Comparison of ENCODE assay signal across 9 mouse cellular contexts in the genomic region with DNA sequence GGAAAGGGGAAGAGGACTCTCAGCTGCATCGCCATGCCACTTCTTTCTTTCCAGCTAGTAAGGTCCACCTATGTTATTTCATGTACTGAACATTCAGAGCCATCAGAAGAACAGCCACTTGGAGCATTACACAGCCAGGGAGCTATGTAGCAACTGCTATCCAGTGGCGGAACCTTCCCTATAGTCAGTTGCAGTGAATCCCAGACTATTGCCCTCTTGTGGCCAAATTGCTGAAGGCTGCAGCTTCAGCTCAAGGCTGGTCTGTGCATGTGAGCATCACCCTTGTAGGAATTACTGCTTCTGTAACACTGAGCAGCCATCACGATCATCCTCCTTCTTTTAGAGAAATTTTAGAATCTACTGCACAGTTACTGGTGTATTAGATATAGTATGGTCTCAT.
DNase-seq lines count a peak whose midpoint lies in the region; ATAC-seq and TF ChIP-seq lines count a peak whose summit lies in the region.
"Had no signal": no experiment of that assay in that cellular context is flagged by ENCODE, and none has a peak within 500 bp of the region (broad histone marks: within the 10 kb centered on the region; RNA-seq: fewer than 3 reads in every experiment).

No protein-coding gene starts in this region.

- no peak for ATAC-seq in limb, embryonic 14.5 days (ENCODE audit: low FRiP score, low read depth)
- ATAC-seq in neural tube, embryonic 12.5 days (ENCODE audit: low FRiP score, low read depth) = peak; percentile 65; the same call in 1 of the 2 replicates

- H3K4me1 ChIP-seq in cortical plate, adult 2 months (ENCODE audit: control insufficient read depth, insufficient read depth, low read length) = no peaks in the 10 kb centered on the region
- H3K4me1 ChIP-seq in limb, embryonic 14.5 days (ENCODE audit: control insufficient read depth, insufficient read depth, low read length) = no peaks in the 10 kb centered on the region
- H3K4me1 ChIP-seq in neural tube, embryonic 12.5 days = no peaks in the 10 kb centered on the region
- H3K4me1 ChIP-seq: megakaryocyte, embryonic 14.5 days had no signal

- 67% methylated on average over 3 of the region's 3 CpGs for WGBS in limb, embryonic 14.5 days
- WGBS in neural tube, embryonic 12.5 days = 70% methylated on average over 3 of the region's 3 CpGs

- TF ChIP-seq POLR2A in cortical plate, adult 2 months (IDR thresholded peaks at IDR 0.05; ENCODE audit: extremely low read depth, insufficient read depth, low read length) = no peak
- TF ChIP-seq POLR2A in limb, embryonic 14.5 days (IDR thresholded peaks at IDR 0.05; ENCODE audit: borderline replicate concordance, extremely low read depth, insufficient read depth, insufficient read length) = no peak

- peak; percentile 55 for TF ChIP-seq CTCF in cortical plate, adult 2 months (IDR thresholded peaks at IDR 0.05; ENCODE audit: extremely low read depth, insufficient read depth, low read length)

- H3K4me3 ChIP-seq in cortical plate, adult 2 months (ENCODE audit: insufficient read depth, low read length) = no peak overlapping the region
- no peak overlapping the region for H3K4me3 ChIP-seq in limb, embryonic 14.5 days (replicated peaks; ENCODE audit: low read length)
- H3K4me3 ChIP-seq in neural tube, embryonic 12.5 days = no peak overlapping the region
- H3K4me3 ChIP-seq: megakaryocyte, embryonic 14.5 days had no signal

- H3K36me3 ChIP-seq in limb, embryonic 14.5 days (ENCODE audit: control insufficient read depth, insufficient read depth, low read length) = no peaks in the 10 kb centered on the region
- no peaks in the 10 kb centered on the region for H3K36me3 ChIP-seq in neural tube, embryonic 12.5 days

- DNase-seq in adrenal gland, postnatal 25 days = peak; percentile 21
- DNase-seq in adrenal gland, adult 8-10 months = no peak
- DNase-seq in left cerebral cortex, adult 18-20 months (ENCODE audit: low spot score in 2 of 2) = peak; percentile 16 to 26
- DNase-seq in left cerebral cortex, adult 8-10 months (ENCODE audit: low spot score in 2 of 2) = no peak
- DNase-seq in limb, embryonic 14.5 days (ENCODE audit: low spot score) = peak; percentile 25
- no peak for DNase-seq in ovary, postnatal 14 days (ENCODE audit: low spot score)

- no peaks in the 10 kb centered on the region for H3K9me3 ChIP-seq in limb, embryonic 14.5 days (ENCODE audit: control insufficient read depth, low read length)
- H3K9me3 ChIP-seq in neural tube, embryonic 12.5 days = no peaks in the 10 kb centered on the region
- H3K9me3 ChIP-seq: megakaryocyte, embryonic 14.5 days had no signal

- no peak overlapping the region for H3K4me2 ChIP-seq in limb, embryonic 14.5 days (replicated peaks; ENCODE audit: low read depth, low read length, severe bottlenecking)
- H3K4me2 ChIP-seq in neural tube, embryonic 12.5 days (replicated peaks) = no peak overlapping the region

- no peak overlapping the region for H3K9ac ChIP-seq in limb, embryonic 14.5 days (ENCODE audit: low read depth, low read length, severe bottlenecking)
- no peak overlapping the region for H3K9ac ChIP-seq in neural tube, embryonic 12.5 days

- H3K27me3 ChIP-seq in limb, embryonic 14.5 days (ENCODE audit: control insufficient read depth, insufficient read depth, low read length) = no peaks in the 10 kb centered on the region
- no peaks in the 10 kb centered on the region for H3K27me3 ChIP-seq in neural tube, embryonic 12.5 days (replicated peaks)

- H3K27ac ChIP-seq in cortical plate, adult 2 months (ENCODE audit: insufficient read depth, low read length) = no peak overlapping the region
- no peak overlapping the region for H3K27ac ChIP-seq in limb, embryonic 14.5 days (replicated peaks; ENCODE audit: low read depth, low read length)
- H3K27ac ChIP-seq in neural tube, embryonic 12.5 days = no peak overlapping the region

Comparison
In these comparisons a context has a peak if more than half of its experiments do, and no peak if none do; other contexts are left out.
1. DNase-seq: peak in adrenal gland, postnatal 25 days (single experiment), left cerebral cortex, adult 18-20 months (2 of 2) and limb, embryonic 14.5 days (single experiment); none in adrenal gland, adult 8-10 months (single experiment), left cerebral cortex, adult 8-10 months (0 of 2) and ovary, postnatal 14 days (single experiment).